Mouse (Mus musculus) lung, postnatal 10 days (tissue): ENCODE results near the gene Ccdc183.

Source experiments
- DNase-seq: peaks from one replicate; pipeline ENCODE4 v3.0.0; 2021

Gene Ccdc183

GRCm38 (mm10) chr2:25617578-25617977, at the start of gene Ccdc183:
Gene Ccdc183 (minus strand): TSS chr2:25617678.
- no peak for DNase-seq

GRCm38 (mm10) chr2:25666516-25666915, 49.0 kb upstream of the Ccdc183 start:
- DNase-seq: no peak

GRCm38 (mm10) chr2:25664125-25664524, 46.6 kb upstream of the Ccdc183 start:
- no peak for DNase-seq

GRCm38 (mm10) chr2:25663511-25663910, 46.0 kb upstream of the Ccdc183 start:
- peak; percentile 68 for DNase-seq

- DNase-seq: no peak
Observed at GRCm38 (mm10) chr2:25661245-25661970, 43.9 kb upstream of the Ccdc183 start.

GRCm38 (mm10) chr2:25660279-25660678, 42.8 kb upstream of the Ccdc183 start:
- DNase-seq: no peak

- DNase-seq: no peak
Observed at GRCm38 (mm10) chr2:25657652-25658051, 40.2 kb upstream of the Ccdc183 start, which contains the start of gene Lcn5. Gene Lcn5 (plus strand): TSS chr2:25657952.

- peak; percentile 8 for DNase-seq
Observed at GRCm38 (mm10) chr2:25657246-25657645, 39.8 kb upstream of the Ccdc183 start.

- peak; percentile 23 for DNase-seq
Observed at GRCm38 (mm10) chr2:25656691-25657090, 39.2 kb upstream of the Ccdc183 start.

- no peak for DNase-seq
Observed at GRCm38 (mm10) chr2:25654502-25654901, 37.0 kb upstream of the Ccdc183 start.

- DNase-seq: no peak
Observed at GRCm38 (mm10) chr2:25652902-25653301, 35.4 kb upstream of the Ccdc183 start, which contains the start of gene Lcn8. Gene Lcn8 (plus strand): TSS chr2:25653120.

GRCm38 (mm10) chr2:25639890-25640289, 22.4 kb upstream of the Ccdc183 start:
- DNase-seq: peak; percentile 52

- no peak for DNase-seq
Observed at GRCm38 (mm10) chr2:25634046-25634445, 16.6 kb upstream of the Ccdc183 start.

- DNase-seq: no peak
Observed at GRCm38 (mm10) chr2:25633616-25634015, 16.1 kb upstream of the Ccdc183 start.

GRCm38 (mm10) chr2:25628738-25629137, 11.3 kb upstream of the Ccdc183 start:
- no peak for DNase-seq

GRCm38 (mm10) chr2:25627811-25628210, 10.3 kb upstream of the Ccdc183 start, which contains the start of gene Fcna:
Gene Fcna (minus strand): TSS chr2:25628030.
- DNase-seq: no peak

GRCm38 (mm10) chr2:25625986-25626385, 8.5 kb upstream of the Ccdc183 start:
- no peak for DNase-seq

GRCm38 (mm10) chr2:25621229-25622200, 4.0 kb upstream of the Ccdc183 start, which contains the start of gene Tmem141:
Gene Tmem141 (minus strand): TSS chr2:25622005.
- peak; percentile 96 for DNase-seq

GRCm38 (mm10) chr2:25620852-25621228, 3.4 kb upstream of the Ccdc183 start:
- no peak for DNase-seq

GRCm38 (mm10) chr2:25620386-25620785, 2.9 kb upstream of the Ccdc183 start:
- DNase-seq: no peak

- DNase-seq: no peak
Observed at GRCm38 (mm10) chr2:25616398-25616797, 1.1 kb downstream of the Ccdc183 start.

GRCm38 (mm10) chr2:25608671-25609070, 8.8 kb downstream of the Ccdc183 start:
- no peak for DNase-seq
